Mouse (Mus musculus): ENCODE measurements around the gene Gm28230.

Gm28230 gene

DNA sequence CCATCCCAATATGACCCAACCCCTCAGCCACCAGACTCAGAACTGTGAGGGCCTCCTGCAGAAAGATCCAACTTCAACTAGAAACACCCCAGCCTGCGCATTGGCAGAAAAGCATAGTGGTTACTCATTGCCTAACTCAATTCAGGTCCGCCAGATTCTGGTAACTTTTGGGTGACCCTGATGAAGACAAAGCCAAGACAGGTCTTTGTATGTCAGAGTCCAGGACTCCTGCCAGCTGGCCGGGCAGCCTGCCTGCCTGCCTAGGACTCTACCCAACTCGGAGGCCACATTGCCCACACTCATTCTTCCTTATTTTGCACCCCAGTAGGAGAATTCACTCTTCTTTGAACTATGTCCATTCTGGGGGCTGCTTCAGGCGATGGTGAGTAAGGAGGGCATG lies at the start of gene Gm28230:
TSS of gene Gm28230 (plus strand) at position 178 of the 400 bp plus-strand sequence.
- DNase-seq (ENCODE audit: low spot score): peak; percentile 82

DNA sequence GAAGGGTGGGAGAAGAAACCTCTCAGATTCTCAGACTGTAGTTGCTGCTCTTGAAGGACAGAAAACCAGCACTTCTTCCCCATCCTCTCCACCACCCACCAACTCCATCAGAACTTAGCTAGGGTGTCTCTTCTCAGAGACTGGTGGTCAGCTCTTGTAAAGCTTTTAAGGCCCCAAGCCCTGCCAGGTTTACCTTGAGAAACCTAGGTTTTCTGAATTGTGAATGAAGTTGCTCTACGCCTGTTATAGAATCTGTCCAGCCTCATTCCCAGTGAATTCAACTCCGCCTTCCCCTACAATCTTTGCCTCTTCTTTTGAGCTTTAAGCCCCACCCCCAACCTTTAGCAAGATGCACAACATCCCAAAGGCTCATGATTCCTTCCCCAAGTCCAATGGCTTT lies 49.4 kb upstream of the Gm28230 start:
- DNase-seq (ENCODE audit: low spot score): no peak

DNA sequence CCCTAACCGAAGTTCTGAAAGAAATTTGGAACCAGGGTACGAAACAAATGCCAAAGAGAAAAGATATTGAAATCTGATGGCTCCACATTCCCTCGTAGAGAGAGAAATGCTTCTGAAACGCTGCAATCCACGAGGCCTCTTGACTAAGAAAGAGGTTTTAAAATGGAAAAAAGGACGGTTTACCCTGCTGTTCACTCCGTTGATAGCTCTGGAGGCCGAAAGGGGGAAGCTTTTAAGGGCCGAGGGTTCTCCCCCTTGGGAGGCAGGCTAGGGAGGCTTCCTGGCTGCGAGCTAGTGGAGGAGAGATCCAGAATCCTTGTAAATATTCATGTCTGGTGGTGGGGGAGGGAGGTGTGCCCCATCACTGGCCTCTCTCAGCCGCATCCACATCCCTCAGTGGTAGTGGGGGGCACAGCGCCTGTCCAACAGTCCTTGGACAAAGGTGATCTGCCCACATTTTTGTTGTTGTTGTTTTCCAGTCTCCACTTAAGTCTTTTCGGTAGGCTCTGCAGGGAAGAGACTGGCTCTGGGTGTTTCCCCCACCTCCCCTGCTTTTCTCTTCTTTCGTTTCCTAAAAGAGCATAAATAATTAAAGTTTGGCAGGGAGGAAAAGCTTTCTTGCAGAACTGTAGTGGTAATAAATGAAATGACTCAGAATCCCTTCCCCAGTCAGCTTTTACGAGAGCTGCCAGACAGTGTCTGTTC lies 47.5 kb upstream of the Gm28230 start, which contains the start of gene Hoxd11:
TSS of gene Hoxd11 (plus strand) at position 667 of the 705 bp plus-strand sequence.
- DNase-seq (ENCODE audit: low spot score): no peak

DNA sequence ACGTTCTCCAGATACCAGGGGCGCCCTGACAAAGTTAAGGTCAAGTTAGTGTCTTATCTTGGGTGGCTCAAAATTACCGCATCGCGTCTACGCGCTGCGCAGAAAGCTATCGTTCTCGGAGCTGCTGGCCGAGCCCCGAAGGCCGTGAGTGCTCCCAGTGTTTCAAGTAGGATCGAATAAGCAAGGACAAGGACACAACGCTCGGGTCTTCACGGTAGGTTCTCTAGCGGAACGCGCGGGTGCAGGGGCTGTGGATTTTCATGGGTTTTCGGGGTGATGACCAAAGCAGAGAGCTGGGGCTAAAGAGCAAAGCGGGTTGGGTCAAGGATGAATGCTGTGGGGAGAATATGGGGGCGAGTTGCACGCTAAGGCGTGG lies 46.9 kb upstream of the Gm28230 start:
- DNase-seq (ENCODE audit: low spot score): no peak

DNA sequence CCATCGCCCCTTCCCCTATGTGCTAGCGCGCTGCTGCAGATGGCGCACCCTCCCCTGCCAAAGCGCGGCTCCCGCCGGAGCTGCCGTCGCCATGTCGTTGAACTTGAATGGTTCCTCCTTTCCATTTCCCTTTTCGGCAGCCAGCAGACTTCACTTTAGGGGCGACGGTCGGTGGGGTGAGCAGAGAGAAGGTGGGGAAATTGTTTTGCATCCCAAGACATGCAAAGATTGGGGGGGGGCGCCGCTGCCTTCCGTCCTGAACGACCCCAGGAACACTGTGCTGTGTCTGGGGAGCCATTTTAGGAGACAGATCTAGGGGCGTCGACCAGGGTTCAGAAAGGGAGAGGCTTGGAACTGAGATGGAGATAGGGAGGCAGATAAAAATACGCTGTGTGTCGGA lies 46.5 kb upstream of the Gm28230 start:
- DNase-seq (ENCODE audit: low spot score): no peak

DNA sequence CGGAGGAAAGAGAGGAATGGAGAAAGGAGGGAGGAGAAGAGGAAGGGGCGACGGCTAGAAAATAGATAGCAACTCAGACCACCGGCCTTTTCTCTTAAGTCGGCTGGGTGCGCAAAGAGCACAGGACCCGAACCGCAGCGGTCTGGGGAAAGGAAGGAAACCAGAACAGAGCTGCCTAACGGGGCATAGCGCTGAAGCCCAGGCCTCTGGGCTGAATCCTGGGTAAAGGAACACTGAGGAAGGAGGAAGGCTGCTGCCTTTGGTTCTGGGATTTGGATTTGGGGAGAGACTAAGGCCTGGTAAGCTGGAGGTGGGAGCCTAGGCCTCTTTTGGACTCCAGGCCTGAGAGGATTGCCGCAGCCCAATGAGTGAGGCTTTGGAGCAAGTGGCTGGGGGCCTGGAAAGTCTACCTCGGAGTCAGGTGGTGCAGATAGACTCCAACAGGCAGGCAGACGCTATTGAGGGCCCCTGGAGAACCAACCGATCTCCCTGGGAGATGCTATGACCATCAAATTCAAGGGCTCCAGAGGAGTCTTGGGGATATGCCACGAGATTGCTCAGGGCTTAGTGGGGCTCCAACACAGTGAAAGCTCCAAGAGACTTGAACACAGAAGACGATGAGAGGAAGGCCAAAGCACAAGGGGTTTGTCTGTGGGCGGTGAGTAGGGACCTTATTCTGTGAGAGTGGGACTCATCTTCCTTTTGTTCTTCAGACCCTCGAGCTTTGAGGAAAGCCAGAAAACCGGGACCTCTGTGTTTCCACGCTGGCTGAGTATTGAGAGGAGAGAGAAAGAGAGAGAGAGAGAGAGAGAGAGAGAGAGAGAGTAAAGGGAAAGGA lies 45.7 kb upstream of the Gm28230 start:
- no peak for DNase-seq (ENCODE audit: low spot score)

DNA sequence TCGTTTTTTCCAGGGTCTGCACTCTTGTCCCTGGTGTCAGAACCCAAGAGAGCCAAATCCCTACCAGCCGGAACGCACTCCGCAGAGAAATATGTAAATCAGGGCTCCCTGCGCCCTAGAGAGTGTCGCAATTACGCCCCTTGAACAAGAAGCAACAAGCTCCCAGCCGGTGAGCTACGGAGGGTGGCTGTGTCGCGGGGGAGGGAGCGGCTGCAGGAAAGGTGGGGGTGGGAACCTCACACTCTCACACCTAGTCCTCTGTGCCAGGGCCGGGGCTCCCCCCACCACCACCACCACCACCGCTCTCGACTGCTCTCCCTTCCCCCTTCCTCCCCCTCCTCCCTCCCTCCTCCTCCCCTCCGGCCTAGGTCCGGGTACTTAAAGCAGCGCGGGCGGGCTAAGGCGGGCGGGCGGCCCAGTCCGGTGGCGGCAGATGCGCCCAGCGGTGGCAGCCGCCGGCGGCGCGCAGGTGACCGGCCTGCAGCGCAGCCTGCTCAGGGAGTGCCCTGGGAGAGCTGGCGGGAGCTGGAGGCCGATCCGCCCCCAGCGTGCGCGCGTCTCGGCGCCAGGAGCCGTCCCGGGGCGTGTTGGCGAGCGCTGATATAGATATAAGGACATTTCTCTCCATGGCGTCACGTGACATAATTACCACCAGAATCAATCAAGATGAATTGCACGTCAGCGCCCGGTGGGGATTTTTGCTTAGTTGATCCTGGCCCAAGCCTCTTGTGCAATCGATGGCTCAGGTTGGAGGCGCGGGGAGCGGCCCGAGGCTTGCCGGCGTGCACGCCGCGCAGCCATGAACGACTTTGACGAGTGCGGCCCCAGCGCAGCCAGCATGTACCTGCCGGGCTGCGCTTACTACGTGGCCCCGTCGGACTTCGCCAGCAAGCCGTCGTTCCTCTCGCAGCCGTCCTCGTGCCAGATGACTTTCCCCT lies 44.7 kb upstream of the Gm28230 start:
- DNase-seq (ENCODE audit: low spot score): no peak

DNA sequence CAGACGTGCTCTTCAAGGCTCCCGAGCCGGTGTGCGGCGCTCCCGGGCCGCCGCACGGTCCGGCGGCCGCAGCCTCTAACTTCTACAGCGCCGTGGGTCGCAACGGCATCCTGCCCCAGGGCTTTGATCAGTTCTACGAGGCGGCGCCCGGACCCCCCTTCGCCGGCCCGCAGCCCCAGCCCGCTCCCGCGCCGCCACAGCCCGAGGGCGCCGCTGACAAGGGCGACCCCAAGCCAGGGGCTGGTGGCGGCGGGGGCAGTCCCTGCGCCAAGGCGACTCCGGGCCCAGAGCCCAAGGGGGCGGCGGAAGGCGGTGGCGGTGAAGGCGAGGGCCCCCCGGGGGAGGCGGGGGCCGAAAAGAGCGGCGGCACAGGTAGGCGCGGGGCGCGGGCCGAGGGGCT lies 43.7 kb upstream of the Gm28230 start:
- DNase-seq (ENCODE audit: low spot score): no peak

DNA sequence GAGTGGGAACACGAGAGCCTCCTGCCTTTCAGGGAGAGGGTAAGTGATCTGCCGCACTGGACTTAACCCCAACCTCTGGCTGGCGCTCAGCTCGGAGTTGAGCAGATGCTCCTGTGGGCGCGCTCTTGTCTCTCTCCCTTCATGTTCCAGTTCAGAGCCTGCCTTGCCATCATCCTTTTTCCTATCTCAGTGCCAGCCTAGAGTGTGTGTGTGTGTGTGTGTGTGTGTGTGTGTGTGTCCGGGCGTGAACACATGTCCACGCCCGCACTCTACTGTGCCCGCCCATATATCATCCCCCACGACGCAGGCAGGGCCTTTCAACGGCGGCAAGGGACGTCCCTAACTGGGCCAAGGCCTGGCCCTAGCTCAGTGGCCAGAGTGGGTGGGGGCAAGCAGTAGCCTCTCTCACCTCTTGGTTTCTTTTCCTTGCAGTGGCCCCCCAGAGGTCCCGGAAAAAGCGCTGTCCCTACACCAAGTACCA lies 43.0 kb upstream of the Gm28230 start:
- no peak for DNase-seq (ENCODE audit: low spot score)

DNA sequence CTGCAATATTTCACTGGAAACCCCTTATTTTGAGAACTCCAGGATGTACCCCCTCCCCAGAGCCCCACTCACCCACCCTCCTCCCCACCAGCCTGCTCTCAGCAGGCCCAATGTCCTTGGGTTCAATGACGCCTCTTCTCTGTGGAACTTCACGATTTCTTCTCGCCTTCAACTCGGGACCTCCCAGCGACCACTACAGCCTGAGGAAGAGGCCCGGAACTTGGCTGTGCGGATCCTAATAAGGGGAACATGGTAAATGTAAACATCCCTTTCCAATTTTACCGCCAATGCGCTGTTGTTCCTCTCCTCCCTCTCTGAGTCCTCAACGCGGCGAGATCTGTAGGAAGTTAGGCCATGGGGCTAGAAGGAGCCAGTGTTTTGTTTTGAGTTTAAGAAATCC lies 42.4 kb upstream of the Gm28230 start:
- DNase-seq (ENCODE audit: low spot score): no peak

DNA sequence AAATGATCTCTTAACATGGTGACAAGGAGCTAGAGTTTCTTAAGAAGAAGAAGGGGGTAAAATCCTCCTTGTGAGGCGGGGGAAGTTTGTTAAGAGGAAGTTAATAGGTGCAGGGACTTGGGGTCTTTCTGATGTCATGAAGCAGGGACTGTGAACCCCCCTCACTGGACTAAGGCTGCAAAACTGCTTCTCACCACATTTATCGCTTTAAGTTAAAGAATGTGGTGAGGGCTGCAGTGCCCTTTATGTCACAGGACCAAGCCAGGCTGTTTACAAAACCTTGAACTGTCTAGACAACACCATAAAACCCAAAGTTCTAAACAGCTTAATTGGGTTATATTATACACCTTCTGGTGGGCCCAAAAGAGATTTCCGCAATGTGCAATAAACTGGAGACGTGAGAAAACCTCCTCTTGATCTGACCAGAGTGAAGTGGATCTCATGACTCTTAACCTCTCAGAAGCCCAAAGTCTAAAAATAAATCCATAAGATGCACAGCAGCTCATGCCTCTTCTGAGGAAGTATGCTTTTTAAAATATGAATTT lies 41.4 kb upstream of the Gm28230 start:
- no peak for DNase-seq (ENCODE audit: low spot score)

DNA sequence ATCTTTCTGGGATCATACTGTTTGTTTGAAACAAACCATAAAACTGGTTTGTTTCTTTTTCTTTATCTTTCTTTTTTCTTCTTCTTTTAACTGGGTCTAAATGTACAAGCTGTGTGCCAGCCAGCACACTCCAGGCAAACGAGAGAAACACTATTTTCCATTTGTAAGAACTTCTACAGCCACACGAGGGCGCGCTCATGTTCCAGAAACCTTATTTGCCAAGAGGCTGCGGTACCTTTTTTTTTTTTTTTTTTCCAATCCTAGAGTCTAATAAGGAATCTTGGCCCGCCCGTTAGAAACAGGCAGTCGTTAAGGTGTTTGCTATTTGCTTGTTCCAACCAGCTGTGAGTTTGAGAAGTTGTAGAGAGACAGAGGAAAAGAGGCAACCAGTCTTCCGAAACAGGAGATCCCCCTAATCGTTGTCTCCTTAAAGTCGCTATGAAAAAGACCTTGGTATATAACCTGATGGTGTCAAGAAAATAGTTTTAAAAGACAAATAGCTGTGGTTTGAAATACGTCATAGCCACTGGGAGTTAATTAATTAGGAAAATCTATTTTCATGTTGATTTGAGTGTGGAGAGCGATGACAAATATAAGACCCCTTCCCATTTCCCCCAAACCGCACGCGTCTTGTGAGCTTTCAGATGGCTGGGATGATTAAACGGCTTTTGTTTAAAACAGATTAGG lies 40.1 kb upstream of the Gm28230 start:
- DNase-seq (ENCODE audit: low spot score): peak; percentile 82

DNA sequence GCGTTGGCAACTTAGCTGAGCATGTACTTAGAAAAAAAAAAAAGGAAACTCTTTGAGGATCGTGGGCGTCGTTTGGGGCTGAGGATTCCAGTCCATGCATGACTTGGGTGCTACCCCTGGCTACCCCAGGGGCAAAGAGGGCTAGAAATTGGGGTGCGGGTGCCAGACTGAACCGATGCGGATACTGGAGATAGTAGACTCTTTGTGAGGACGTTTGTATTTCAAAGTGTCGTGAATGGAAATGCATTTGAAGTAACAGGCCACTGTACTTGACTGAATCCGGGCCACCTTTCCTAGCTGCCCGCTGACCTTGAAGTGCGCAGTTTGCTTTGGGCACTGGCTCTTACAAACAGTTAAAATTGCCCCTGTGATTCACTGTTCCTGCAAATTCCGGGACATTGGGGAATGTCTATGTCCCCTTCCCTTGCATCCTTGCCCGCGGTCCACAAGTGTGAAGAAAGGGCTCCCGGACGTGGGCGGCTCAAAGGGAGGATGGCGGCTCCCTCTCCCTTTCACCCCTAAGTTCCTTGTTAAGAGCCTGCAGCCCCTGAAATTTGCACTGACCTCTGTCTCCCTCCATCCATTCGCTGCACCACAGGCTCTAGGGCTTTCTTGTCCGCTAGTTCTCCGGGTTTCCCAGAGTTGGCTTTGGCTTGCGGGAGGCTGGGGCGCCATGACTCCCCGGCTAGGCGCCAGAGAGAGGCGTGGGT lies 39.4 kb upstream of the Gm28230 start:
- no peak for DNase-seq (ENCODE audit: low spot score)

DNA sequence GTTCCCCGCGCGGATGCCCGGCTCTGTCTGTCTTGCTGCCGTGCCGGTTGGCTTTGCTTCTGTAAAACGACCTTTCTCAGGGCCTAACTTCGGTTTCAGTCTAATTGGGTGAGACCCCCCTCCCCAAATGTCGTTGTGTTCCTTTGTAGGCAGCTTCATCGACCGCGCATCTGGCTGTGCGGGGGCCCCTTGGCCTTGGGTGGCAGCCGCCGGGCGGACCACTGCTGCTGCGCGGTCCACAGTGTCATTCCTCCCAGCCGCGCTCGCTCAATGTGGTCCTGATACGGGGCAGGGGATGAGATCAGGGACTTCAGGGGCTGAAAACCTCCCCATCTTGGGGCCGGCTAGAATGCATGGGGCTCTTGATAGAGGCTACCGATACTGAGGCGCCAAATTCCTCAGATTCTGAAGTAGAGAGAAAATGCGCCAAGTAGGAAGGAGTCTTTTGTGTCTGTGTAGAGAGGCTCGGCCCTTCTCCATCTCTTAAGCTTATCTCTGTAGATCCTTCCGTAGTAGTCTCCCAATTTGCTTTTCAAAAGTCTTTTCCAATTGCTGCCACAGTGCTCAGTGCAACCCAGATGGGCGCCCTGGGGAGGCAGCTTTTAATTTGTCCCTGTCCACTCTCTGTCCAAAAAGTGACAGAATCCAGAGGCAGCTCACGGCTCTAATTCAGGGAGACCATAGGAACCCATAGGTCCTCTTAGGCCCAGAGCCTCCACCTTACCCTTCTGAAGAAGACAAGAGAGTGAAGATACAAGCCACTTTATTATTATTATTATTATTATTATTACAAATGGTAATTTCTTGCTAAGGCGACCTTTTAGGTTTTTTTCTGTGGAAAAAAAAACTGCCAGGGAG lies 38.6 kb upstream of the Gm28230 start:
- DNase-seq (ENCODE audit: low spot score): no peak

DNA sequence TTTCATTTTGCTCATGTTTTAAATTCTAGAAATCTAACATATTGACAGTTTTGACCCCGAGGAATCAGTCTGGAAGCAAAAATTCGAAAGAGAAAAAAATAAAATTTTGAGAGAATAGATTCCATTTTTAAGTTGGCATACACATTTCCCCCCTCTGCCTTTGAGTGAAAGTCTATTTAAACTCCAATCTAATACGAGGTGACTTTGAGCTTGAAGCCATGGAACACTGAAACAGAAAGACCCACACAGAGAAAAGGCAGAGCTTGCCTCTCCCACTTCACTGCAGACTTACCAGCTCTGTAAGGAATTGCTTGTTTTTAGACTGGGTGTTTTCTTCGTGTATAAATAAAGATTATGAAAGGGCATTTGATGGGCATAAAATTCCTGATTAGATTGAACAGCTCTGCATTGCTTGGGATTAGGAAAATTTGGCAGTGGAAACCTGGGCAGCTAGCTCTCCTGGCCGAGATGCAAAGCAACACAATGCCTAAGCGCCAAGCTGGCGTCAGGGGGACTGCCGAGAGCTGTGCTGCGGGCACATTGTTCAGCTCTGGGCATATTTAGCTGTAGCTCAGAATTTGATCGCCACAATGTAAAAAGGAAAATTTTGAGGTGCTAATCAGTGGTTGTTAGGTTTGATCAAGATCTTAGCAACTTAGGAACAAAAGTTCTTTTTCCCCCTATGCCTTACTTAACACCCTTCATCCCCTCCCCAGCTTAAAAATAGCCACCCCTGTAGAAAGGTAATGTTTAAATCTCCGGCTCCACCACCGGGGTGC lies 37.5 kb upstream of the Gm28230 start:
- no peak for DNase-seq (ENCODE audit: low spot score)

DNA sequence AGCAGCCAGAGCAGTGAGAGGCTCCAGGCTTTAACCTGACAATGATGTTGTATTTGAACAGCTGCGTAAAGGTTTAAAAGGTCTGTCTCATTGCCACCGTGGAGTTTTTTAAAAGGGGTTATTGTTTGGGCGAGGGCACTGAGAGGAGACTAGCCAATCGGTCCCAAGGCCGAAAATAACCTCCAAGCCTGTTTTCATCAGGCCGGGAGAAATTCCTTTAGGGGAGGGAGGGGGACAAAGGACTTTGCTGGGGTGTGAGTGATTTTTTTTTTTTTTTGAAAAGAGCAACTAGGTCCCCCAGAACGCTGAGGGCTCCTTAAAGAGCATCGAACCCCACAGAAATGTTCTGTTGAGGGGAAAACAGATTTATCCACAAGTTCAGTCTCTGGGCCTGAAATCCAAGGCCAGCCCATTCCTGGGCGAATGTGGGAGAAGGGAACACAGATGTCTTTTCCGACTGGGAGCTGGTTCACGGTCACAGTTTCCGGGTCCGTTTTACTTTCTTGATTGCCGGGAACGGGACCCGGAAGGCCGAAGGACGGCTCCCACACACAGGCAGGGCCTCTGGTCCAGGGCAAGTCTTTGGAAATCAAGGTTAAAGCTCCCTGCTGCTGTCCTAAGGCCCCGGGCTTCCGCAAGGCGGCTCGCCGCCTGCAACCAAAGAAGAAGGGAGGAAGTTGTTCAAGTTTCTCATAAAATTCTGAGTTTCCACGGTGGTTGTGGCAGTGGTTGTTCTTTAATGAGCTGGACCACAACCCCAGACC lies 36.8 kb upstream of the Gm28230 start:
- DNase-seq (ENCODE audit: low spot score): no peak

DNA sequence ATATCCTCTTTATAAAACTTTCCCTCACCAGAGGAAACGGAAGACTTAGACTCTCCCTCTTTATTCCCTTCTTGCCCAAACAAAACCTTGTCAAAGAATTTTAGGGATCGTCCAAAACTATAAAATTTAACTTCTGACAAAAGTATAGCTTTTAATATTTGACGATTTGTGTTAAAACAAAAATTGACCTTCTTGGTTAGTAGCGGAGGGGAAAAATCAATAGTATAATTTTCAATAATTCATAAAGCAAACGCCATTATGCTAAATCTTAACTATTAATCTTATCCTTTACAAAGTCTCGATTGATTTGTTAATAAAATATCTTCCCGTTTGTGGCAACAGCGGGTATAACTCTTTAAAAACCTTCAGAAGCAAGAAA lies 36.2 kb upstream of the Gm28230 start:
- DNase-seq (ENCODE audit: low spot score): no peak

Data from adipocyte (in vitro differentiated cells).